Mouse (Mus musculus): ENCODE results near the gene Mlh3. TPM values are rescaled to one million over a fixed set of nuclear protein-coding genes. Genes with fewer than 3 reads are reported as not detected.

Mlh3 gene
- total RNA-seq, 2 experiments from 2014 or later = 14.4 to 14.6 TPM

GRCm38 (mm10) chr12:85233376-85234358 is 36.7 kb downstream of the Mlh3 start:
- intact Hi-C loops (cut with DNase I) = no loop called here
- DNase-seq = no peak

- intact Hi-C loops (cut with DNase I) = no loop called here
- DNase-seq = no peak
Observed at GRCm38 (mm10) chr12:85227876-85228599, 42.4 kb downstream of the Mlh3 start.

DNA sequence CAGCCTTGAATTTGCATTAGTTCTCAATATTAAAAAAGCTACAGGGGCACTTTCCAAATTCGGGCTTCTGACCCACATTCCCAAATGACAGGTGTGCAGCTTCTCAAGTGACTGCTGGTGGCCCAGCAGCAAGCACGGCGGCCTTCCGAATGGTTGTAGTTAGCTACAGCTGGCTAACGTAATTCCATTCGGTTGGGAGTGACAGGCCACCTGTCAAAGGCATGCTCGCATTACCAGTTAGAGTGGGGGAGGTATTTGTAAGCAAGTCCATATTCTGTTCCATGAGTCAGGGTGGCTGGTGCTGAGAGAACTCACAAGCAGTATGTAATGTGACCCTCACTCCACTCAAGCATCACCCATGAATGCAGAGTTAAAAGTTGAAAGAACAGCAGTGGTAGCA is 43.2 kb downstream of the Mlh3 start:
- intact Hi-C loops (cut with DNase I) = no loop called here
- DNase-seq = no peak

DNA sequence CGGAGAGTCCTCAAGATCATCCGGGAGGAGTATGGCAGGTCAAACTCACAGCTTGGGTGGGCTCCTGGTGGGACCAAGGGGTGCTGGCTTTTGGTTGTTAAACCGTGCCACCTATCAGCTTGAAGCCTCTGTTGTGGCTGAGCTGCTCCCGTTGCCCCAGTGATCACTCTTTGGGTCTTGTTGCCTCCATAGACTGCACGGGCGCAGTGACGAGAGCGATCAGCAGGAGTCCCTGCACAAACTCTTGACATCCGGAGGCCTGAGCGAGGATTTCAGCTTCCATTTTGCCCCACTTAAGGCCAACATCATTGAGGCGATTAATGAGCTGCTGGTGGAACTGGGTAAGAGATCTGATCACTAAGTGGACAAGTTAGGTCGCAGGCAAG is 50.5 kb downstream of the Mlh3 start:
- no peak for DNase-seq
- intact Hi-C loops (cut with DNase I) = no loop called here

DNA sequence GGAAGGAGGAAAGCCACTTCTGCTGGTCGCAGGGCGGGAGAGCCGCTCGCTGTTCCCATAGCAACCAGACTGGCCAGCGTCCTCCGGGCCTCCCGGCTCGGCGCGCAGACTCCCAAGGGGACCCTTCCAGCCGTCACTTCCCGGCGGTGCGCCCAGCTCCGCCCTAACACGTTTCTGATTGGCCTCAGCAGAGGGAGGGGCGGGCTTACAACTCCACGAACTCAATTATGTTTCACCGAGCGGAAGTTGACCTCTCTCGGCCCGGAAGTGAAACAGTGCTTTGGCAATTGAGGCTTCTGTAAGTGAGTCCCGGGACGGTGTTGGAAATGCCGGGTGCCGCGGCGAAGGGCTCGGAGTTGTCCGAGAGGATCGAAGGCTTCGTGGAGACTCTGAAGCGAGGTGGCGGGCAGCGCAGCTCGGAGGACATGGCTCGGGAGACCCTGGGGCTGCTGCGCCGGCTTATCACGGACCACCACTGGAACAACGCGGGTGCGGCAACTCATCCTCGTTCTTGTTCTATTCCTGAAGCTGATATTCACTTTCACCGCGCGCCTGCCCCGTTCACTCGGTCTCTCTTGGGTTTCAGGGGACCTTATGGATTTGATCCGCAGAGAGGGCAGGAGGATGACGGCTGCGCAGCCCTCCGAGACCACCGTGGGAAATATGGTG is 51.0 kb downstream of the Mlh3 start, which contains the start of gene Eif2b2:
Gene Eif2b2, plus strand, starts transcription at position 246 of the 669 bp plus-strand sequence.
- intact Hi-C loops (cut with DNase I) = no loop called here
- peak; percentile 98 for DNase-seq

DNA sequence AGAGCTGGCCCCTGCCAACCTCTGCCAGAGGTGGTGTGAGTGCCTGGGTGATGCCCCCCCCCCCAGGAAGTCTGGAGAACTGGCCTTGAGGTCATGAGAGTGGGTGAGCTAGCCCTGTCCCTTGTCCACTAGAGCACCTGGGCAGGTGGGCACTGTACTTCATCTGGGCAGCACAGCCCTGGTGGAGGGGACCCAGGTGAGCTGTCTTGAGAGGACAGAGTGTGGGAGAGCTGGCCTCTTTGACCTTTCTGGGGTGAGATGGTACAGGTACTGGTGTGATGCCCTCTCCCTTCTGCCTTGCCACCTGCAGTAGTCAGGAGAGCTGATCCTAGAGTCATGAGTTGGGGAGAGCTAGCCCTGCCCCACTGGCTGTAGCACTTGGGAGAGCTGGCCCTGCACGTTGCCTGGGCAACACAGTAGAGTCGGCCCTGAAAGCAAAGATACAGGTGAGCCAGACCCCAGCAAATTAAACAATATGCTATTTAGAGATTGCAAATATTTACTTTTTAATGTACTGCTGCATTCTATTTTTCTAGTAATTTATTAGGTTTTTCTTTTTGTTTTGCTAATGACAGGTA is 52.6 kb downstream of the Mlh3 start:
- DNase-seq = no peak
- intact Hi-C loops (cut with DNase I) = no loop called here

DNA sequence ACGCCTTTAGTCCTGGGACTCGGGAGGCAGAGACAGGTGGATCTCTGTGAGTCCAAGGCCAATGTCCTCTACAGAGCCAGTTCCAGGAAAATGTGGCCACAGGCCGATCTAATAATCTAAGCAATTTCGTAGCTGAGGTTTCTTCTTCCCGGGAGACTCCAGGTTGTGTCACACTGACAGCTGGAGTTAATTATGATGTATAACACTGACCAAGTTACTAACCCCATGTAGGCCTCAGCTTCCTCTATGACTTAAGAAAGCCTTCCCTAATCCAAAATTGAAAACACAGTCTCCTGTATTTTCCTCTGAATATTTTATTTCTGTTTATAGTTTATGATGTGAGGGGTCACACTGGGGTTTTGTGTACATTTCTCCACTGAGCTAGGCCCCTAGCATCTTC is 55.4 kb downstream of the Mlh3 start:
- intact Hi-C loops (cut with DNase I) = no loop called here
- DNase-seq = no peak

DNA sequence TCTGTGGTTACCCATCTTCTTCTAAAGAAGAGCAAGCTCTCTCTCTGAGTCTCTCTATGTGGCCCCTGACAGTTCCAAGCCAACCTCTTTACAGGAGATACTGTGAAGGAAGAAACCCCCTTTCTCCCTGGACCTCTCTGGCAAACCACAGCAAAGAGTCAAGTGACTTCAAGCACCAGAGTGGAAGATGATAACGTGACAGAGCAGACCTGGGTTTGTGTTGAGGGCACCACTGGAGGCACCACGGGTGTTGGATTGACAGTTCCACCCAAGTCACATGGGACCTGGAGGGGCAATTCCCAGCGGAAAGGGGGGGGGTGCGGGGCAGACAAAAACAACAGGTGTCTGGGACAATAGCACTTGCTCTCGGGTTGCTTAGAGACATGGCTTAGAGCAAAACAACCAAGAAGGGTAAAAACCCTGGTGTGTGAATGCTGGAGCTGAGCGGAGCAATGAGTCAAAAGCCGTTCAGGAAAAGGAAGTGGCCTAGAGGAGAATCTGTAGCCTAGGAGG is 61.7 kb downstream of the Mlh3 start:
- no peak for DNase-seq
- intact Hi-C loops (cut with DNase I) = no loop called here

- intact Hi-C loops (cut with DNase I) = no loop called here
- no peak for DNase-seq
Observed at GRCm38 (mm10) chr12:85205425-85205824, 65.0 kb downstream of the Mlh3 start.

GRCm38 (mm10) chr12:85204105-85204504 is 66.3 kb downstream of the Mlh3 start:
- no peak for DNase-seq
- intact Hi-C loops (cut with DNase I) = no loop called here

GRCm38 (mm10) chr12:85203699-85204098 is 66.7 kb downstream of the Mlh3 start:
- no peak for DNase-seq
- intact Hi-C loops (cut with DNase I) = no loop called here

DNA sequence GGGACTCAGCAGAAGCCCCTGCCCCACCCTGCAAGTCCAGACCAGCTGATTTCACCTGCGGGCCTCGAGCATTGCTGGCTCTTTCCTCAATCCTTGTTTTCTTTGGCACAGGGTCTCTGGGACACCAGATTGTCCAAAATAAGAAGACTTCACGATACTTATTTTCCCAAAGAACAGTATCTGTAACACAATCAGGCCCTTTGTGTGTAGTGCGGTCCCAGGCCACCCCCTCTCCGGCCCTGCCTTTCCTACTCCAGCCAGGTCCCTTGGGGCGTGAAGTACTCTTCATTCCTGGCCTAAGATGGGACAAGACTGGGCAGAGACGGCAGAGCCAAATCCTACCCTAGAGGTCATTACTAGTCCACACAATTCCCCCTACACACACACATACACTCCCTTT is 68.2 kb downstream of the Mlh3 start:
- intact Hi-C loops (cut with DNase I) = no loop called here
- DNase-seq = no peak

- intact Hi-C loops (cut with DNase I) = no loop called here
Observed at GRCm38 (mm10) chr12:85201830-85202147, 68.6 kb downstream of the Mlh3 start.

DNA sequence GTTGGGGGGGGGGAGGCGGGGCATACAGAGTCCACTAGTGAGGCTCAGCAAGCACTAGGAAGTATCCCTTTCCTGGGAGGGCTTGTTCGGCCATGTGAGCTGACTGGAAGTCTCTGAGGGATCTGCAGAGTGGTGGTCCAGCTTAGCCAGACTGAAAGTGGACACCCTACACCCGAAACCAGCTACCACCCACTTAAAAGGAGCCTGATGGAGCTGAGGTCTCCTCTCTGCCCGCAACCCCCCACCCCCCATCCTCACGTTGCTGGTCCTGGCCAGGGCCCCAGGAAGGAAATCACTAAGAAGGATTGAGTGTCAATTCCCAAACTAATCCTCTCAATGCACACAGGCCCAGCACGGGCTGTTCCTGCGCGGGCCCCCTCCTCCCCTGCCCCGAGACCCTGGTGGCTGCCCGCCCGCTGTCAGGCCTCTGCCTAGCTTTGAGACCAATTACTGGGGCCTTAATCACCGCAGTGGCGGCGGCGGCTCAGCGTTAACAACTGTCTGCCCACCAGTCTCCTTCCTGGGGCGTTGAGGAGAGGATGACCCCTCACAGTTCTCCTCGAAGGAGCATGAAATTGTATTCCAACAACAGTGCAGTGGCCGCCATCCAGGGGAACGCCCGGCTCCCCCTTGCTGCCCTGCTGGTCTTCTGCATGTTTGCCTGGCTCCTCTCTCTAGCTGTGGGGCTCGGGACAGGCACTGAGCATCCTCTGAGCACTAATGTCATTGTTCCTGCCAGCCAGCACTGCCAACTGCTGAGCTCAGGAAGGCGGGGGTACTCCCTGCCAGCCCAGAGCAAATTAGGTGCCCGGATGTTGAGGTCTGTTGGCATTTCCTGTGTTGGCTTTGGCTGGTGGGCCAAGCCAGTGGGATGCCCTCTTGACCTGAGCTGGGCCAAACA is 69.2 kb downstream of the Mlh3 start:
- DNase-seq = peak; percentile 71
- intact Hi-C loops (cut with DNase I) = no loop called here

More at GRCm38 (mm10) chr12:85201830-85202147, 68.6 kb downstream of the Mlh3 start:
- DNase-seq = no peak

DNA sequence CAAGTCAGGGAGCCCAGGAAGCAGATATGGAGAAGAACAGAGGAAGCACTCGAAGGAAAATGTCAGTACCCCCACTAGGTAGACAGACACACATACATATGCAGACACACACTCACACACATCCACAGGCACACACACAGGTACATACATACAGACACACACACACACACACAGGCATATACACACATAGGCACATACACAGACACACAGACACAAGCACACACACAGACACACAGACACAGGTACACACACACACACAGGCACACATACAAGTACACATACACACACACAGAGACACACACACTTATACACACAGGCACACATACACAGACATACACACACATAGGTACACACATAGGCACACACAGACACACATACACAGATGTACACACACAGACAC is 70.4 kb downstream of the Mlh3 start:
- intact Hi-C loops (cut with DNase I) = no loop called here
- no peak for DNase-seq

GRCm38 (mm10) chr12:85197936-85198335 is 72.5 kb downstream of the Mlh3 start:
- DNase-seq = no peak
- intact Hi-C loops (cut with DNase I) = no loop called here

- no peak for DNase-seq
- intact Hi-C loops (cut with DNase I) = no loop called here
Observed at GRCm38 (mm10) chr12:85197371-85197770, 73.0 kb downstream of the Mlh3 start.

- DNase-seq = no peak
- intact Hi-C loops (cut with DNase I) = no loop called here
Observed at GRCm38 (mm10) chr12:85196191-85196590, 74.2 kb downstream of the Mlh3 start.

DNA sequence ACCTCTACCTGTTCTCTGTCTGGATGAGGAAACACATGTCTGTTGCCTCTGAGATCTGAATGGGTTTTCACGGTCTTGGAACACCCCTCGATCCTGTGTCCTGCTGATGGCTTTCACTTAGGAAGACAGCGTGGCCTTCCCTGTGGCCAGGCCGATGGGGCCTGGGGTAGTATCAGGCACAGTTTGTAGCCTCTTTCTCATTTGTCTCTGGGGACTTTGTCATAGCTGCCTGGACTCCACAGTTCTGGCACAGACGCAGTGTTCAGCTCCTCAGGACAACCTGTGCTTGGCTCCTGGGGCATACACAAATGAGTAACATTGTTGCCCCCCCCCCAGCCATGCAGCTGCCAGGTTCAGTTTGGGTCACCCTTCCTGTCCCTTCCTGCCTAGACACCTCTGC is 75.3 kb downstream of the Mlh3 start:
- intact Hi-C loops (cut with DNase I) = no loop called here
- DNase-seq = no peak

DNA sequence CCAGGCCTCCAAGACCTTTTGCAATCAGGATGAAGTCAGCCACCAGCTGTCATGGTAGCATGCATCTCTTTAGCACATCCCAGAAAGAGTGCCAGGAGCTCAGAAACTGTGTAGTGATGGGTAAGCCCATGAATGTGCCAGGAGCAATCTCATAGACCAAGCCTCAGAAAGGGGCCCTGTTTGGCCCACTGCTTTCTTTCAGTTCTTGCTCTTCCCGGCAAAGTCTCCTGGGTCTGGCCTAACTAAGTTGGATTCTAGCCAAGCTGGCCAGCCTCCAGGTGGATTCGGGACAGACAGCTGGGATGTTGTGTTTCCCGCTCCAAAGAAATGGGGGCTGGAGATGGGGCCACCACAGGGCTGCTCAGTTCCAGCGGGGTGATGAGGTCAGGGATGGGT is 75.8 kb downstream of the Mlh3 start:
- intact Hi-C loops (cut with DNase I) = no loop called here
- peak; percentile 96 for DNase-seq
